In genomic region chr2:25185625-25186574, GRCm38 (mm10) we compare ENCODE assay signal across 1 mouse cellular context.
TF ChIP-seq lines count a peak whose summit lies in the region.

No protein-coding gene starts in this region.

TF ChIP-seq in MEL, 35 proteins besides CTCF, POLR2A, EP300 and RAD21:
- peak; percentile 18; the same call in 1 of the 2 replicates for TF ChIP-seq MXI1 (IDR thresholded peaks at IDR 0.05; ENCODE audit: low read depth, low read length)
- TF ChIP-seq TCF12 (IDR thresholded peaks at IDR 0.05; ENCODE audit: low read depth, low read length): 0 out of 2 replicates have a peak, but pooled peaks have one; percentile 9
- no peak for TF ChIP-seq CHD2 (IDR thresholded peaks at IDR 0.05; ENCODE audit: low read length)
- TF ChIP-seq USF1 (IDR thresholded peaks at IDR 0.05; ENCODE audit: low read depth, low read length): no peak
- no peak for TF ChIP-seq RCOR1 (IDR thresholded peaks at IDR 0.05; ENCODE audit: low read depth, low read length)
- no peak for TF ChIP-seq HCFC1 (IDR thresholded peaks at IDR 0.05; ENCODE audit: low read depth, low read length)
- no peak for TF ChIP-seq TAL1 (IDR thresholded peaks at IDR 0.05; ENCODE audit: low read length)
- no peak for TF ChIP-seq ZKSCAN1 (IDR thresholded peaks at IDR 0.05; ENCODE audit: low read depth, low read length)
- TF ChIP-seq NRF1 (IDR thresholded peaks at IDR 0.05; ENCODE audit: insufficient read depth, low read depth, low read length, poor library complexity, severe bottlenecking): no peak
- peak; percentile 27; the same call in 1 of the 2 replicates for TF ChIP-seq ZC3H11A (IDR thresholded peaks at IDR 0.05; ENCODE audit: low read depth, low read length)
- no peak for TF ChIP-seq SIN3A (IDR thresholded peaks at IDR 0.05; ENCODE audit: low read length)
- TF ChIP-seq MAX (IDR thresholded peaks at IDR 0.05; ENCODE audit: low read length): no peak
- no peak for TF ChIP-seq E2F4 (IDR thresholded peaks at IDR 0.05; ENCODE audit: borderline replicate concordance, low read depth, low read length)
- no peak for TF ChIP-seq MAZ (IDR thresholded peaks at IDR 0.05; ENCODE audit: low read depth, low read length)
- TF ChIP-seq KAT2A (conservative IDR thresholded peaks at IDR 0.05; ENCODE audit: low read depth, low read length): no peak
- TF ChIP-seq SMC3 (IDR thresholded peaks at IDR 0.05; ENCODE audit: low read depth, low read length): peak; percentile 26
